Mouse (Mus musculus) neural tube, embryonic 12.5 days (tissue): Measurements from ENCODE around the gene Tmem8b. TPM values are rescaled to one million over a fixed set of nuclear protein-coding genes. Genes with fewer than 3 reads are reported as not detected.

Source experiments
- ATAC-seq: fragments of 200-750 bp; cut with Nextera tagmentation; 2 replicates; pipeline ENCODE4 v1.8.0; 2017; ENCODE audit warnings: low read depth, mild to moderate bottlenecking, moderate TSS enrichment, moderate library complexity; ENCODE audit not compliant: low FRiP score
- H3K27ac ChIP-seq: fragments of 300-500 bp; sonication (generic); 2 replicates; pipeline ENCODE4 v1.5.1; 2016
- H3K27me3 ChIP-seq: fragments of 300-500 bp; sonication (generic); replicated peaks from 2 replicates; pipeline ENCODE4 v1.6.1; 2016; ENCODE audit warnings: mild to moderate bottlenecking
- H3K36me3 ChIP-seq: fragments of 300-500 bp; sonication (generic); 2 replicates; pipeline ENCODE4 v1.6.1; 2016; ENCODE audit warnings: mild to moderate bottlenecking
- H3K4me1 ChIP-seq: fragments of 300-500 bp; sonication (generic); 2 replicates; pipeline ENCODE4 v1.6.1; 2016
- H3K4me2 ChIP-seq: fragments of 300-500 bp; sonication (generic); replicated peaks from 2 replicates; pipeline ENCODE4 v1.6.1; 2016; ENCODE audit warnings: mild to moderate bottlenecking
- H3K4me3 ChIP-seq: fragments of 300-500 bp; sonication (generic); 2 replicates; pipeline ENCODE4 v1.5.1; 2016
- H3K9ac ChIP-seq: fragments of 300-500 bp; sonication (generic); 2 replicates; pipeline ENCODE4 v1.6.1; 2016; ENCODE audit warnings: mild to moderate bottlenecking
- H3K9me3 ChIP-seq: fragments of 300-500 bp; sonication (generic); 2 replicates; pipeline ENCODE4 v1.6.1; 2016; ENCODE audit warnings: mild to moderate bottlenecking
- WGBS: fragments of 180-500 bp; shearing (Covaris S2); methylation state at CpG from one replicate; pipeline ENCODE4 v1.1.7; 2016; 5-methylcytosine and 5-hydroxymethylcytosine counted together
- polyA plus RNA-seq: library from polyadenylated mRNA; unstranded; fragments of >200 nt; fragmentation: Nextera tagmentation; extraction: Ambion mirVana; gene quantifications from 2 replicates; pipeline ENCODE4 v1.2.1, GENCODE M21; 2016

Gene Tmem8b
- polyA plus RNA-seq, 1 experiment from 2014 or later = 14.2 TPM

DNA sequence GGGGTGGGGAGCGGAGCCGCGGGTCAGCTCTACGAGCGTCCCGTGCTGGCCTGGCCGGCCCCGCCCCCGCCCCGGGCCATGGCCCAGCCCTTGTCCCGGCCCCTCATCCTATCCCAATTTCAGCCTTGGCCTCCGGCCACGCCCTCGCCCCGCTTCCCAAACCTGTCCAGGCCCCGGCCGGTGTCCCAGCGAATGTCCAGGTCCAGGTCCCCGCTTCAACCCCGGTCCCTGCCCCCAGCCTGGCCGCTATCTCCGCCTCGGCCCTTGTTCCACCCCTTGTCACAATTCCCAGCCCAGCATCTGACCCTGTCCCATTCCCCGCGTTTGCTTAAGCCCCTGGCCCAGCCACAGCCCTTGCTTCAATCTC, 640 bp downstream of the Tmem8b start:
- no peaks in the 10 kb centered on the region for H3K9me3 ChIP-seq
- H3K27me3 ChIP-seq = peaks cover 10% of the 10 kb centered on the region
- peak overlapping the region; percentile 87 for H3K4me3 ChIP-seq
- H3K36me3 ChIP-seq = peaks cover 4% of the 10 kb centered on the region; the same call in 1 of the 2 replicates
- peak; percentile 68 for ATAC-seq
- peak overlapping the region; percentile 89 for H3K4me2 ChIP-seq
- H3K9ac ChIP-seq = peak overlapping the region; percentile 97
- H3K4me1 ChIP-seq = peaks cover 30% of the 10 kb centered on the region
- WGBS = 0% methylated on average over 17 of the region's 25 CpGs
- no peak overlapping the region for H3K27ac ChIP-seq

DNA sequence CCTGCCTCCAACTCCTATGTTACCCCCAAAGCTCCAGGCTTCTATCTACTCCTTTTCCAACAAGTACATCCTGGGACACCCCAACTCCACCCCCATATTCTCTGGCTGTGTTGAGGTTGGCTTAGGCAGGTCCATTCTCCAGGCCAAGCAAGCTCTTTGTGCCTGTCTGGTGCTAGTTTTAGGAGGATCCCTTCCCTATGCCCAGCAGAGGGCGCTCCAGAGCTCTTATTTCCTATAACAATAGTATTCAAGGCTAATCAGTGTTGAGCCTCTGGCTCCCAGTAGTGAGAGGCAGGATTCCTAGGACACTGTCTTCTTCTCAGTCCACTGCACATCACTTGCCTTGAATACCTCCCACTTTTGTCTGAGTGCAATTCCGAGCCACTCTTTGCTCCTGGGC, 3.3 kb downstream of the Tmem8b start:
- H3K4me3 ChIP-seq = no peak overlapping the region
- no peaks in the 10 kb centered on the region for H3K27me3 ChIP-seq
- H3K9me3 ChIP-seq = no peaks in the 10 kb centered on the region
- peaks cover 30% of the 10 kb centered on the region for H3K4me1 ChIP-seq
- WGBS = 1% methylated on average over 2 of the region's 2 CpGs
- H3K27ac ChIP-seq = no peak overlapping the region
- peaks cover 30% of the 10 kb centered on the region for H3K36me3 ChIP-seq
- peak overlapping the region; percentile 89 for H3K4me2 ChIP-seq
- peak overlapping the region; percentile 26; the same call in 1 of the 2 replicates for H3K9ac ChIP-seq
- ATAC-seq = peak; percentile 29; the same call in 1 of the 2 replicates

DNA sequence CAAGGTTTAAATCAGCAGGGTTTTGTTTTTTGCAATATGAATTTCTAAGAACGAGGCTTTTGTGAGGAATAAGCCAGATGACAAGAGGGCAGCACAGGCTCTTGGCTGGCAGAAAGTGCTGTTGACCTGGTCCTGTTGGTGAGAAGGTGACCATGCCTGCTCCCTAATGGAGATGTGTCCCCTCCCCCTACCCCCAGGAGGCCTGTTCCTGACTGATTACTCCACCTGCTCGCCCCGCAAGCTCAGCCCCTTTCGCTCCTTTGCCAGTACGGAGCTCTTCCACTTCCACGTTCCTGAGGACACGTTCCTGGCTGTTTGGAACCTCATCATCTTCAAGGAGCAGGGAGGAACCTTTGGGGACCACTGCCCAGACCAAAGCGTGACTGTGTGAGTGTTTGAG, 4.9 kb downstream of the Tmem8b start:
- no peak overlapping the region for H3K27ac ChIP-seq
- H3K9me3 ChIP-seq = no peaks in the 10 kb centered on the region
- H3K9ac ChIP-seq = no peak overlapping the region
- no peak for ATAC-seq
- 75% methylated on average over 8 of the region's 8 CpGs for WGBS
- H3K27me3 ChIP-seq = no peaks in the 10 kb centered on the region
- H3K4me2 ChIP-seq = no peak overlapping the region
- peaks cover 47% of the 10 kb centered on the region for H3K36me3 ChIP-seq
- no peak overlapping the region for H3K4me3 ChIP-seq
- H3K4me1 ChIP-seq = peaks cover 25% of the 10 kb centered on the region

DNA sequence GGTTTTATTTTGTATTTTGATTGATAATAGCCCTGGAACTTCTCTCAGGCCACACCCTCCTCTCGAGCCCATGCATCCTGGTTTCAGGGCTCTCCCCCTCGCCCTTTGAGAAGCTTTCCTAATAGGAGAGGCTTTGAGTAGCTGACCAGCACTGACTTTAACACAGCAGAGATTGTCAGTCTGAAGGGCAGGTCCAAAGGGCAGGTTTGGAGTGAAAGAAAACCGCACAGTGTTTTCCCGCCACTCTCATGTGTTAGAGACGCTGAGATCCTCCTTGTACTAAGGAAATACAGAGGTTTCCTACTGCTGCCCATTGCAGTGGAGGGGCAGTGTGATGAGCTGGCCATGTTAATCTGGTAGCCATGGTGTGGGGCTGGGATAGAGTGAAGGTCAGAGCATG, 6.2 kb downstream of the Tmem8b start:
- no peak for ATAC-seq
- Histone ChIP-seq H3K36me3 (peaks cover 53% of the 10 kb centered on the region), H3K4me3 (no peak overlapping the region), H3K27ac (no peak overlapping the region), H3K4me1 (peaks cover 18% of the 10 kb centered on the region), H3K9me3 (no peaks in the 10 kb centered on the region), H3K9ac (no peak overlapping the region), H3K27me3 (no peaks in the 10 kb centered on the region), H3K4me2 (no peak overlapping the region)
- 64% methylated on average over 5 of the region's 5 CpGs for WGBS

DNA sequence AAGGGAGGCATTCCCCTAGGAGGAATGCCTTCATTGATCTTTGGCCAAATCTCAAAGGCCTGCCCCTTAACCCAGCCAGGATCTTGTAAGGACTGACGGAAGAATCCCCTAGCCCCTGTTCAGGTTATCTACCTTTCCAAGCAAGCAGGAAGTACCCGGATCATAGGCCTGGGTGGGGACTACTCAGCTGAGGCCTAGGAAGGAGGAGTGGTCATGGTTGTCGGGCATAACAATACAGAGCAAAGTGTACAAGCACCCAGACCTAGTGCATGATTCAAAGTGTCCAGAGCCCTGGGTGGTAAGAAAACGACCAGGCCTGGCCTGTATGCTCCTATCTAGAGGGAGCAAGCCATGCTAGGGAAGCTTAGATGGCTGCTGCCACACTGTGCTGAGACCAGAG, 6.8 kb downstream of the Tmem8b start:
- no peaks in the 10 kb centered on the region for H3K27me3 ChIP-seq
- peaks cover 13% of the 10 kb centered on the region; the same call in 1 of the 2 replicates for H3K4me1 ChIP-seq
- H3K27ac ChIP-seq = no peak overlapping the region
- no peak overlapping the region for H3K4me3 ChIP-seq
- no peaks in the 10 kb centered on the region for H3K9me3 ChIP-seq
- peaks cover 57% of the 10 kb centered on the region for H3K36me3 ChIP-seq
- no peak overlapping the region for H3K4me2 ChIP-seq
- H3K9ac ChIP-seq = no peak overlapping the region
- 84% methylated on average over 4 of the region's 4 CpGs for WGBS
- no peak for ATAC-seq

DNA sequence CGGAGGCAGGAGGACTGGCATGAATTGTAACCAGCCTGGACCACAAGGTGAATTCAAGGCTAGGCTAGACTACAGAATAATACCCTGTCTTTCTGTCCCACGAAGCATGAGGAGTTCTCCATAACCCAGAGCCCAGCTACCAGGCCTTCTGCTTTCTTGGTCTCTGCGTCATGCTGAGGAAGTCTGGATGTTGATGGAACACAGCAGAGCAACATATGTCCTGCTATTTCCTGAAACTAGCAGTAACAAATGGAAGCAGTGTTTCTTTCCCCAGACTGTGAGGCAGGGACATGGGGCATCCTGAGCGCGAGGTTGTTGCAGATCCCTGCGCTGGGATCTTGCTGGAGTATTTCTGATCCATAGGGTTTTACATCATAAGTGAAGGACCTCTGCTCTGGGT, 9.8 kb downstream of the Tmem8b start:
- no peaks in the 10 kb centered on the region for H3K27me3 ChIP-seq
- H3K9me3 ChIP-seq = no peaks in the 10 kb centered on the region
- H3K36me3 ChIP-seq = peaks cover 79% of the 10 kb centered on the region
- no peak overlapping the region for H3K4me3 ChIP-seq
- H3K9ac ChIP-seq = no peak overlapping the region
- H3K4me2 ChIP-seq = no peak overlapping the region
- H3K27ac ChIP-seq = no peak overlapping the region
- H3K4me1 ChIP-seq = no peaks in the 10 kb centered on the region
- WGBS = 89% methylated on average over 6 of the region's 6 CpGs
- ATAC-seq = no peak

DNA sequence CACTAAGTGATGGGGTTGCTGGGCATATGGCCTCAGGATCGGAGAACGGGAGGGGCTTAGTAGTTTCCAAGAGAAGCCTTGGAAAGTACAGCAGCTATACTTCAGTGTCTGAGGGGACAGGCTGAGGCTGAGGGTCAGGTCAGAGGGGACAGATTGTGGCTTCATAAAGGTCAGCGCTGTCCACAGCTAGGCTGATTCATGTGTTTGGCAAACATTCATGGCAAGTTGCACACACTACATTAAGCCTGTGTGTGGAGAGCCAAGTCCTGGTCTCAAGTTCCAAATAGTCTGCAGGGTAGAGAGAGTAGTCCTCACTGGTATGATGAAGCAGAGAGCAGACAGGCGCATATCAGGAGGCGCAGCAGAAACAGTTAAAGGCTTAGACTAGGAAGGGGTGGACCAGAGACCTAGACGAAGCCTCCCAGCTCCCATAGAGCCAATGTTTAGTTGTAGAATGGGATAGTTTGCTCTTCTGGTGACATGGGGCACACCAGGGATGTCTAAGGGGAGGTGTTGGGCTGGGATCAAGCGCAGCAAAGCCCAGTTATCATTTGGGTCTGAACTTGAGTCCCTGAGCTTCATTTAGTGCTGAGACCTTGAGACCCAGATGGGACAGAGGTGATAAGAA, 10.8 kb downstream of the Tmem8b start:
- Histone ChIP-seq H3K4me2 (no peak overlapping the region), H3K9me3 (no peaks in the 10 kb centered on the region), H3K9ac (no peak overlapping the region), H3K36me3 (peaks cover 76% of the 10 kb centered on the region), H3K4me3 (no peak overlapping the region), H3K4me1 (no peaks in the 10 kb centered on the region), H3K27me3 (no peaks in the 10 kb centered on the region), H3K27ac (no peak overlapping the region)
- no peak for ATAC-seq
- WGBS = 92% methylated on average over 7 of the region's 7 CpGs

DNA sequence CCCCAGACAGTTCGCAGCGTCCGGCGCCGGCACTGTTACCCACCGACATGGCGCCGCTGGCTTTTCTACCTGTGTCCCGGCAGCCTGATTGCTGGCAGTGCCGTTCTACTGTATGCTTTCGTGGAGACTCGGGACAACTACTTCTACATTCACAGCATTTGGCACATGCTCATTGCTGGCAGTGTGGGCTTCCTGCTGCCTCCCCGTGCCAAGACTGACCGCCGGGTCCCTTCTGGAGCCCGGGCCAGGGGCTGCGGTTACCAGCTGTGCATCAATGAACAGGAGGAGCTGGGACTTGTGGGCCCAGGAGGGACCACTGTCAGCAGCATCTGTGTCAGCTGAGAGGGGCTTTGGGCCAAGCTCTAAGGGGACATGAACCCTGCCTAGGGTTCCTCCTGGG, 21.2 kb downstream of the Tmem8b start:
- H3K9ac ChIP-seq = no peak overlapping the region
- 94% methylated on average over 17 of the region's 17 CpGs for WGBS
- no peaks in the 10 kb centered on the region for H3K9me3 ChIP-seq
- ATAC-seq = no peak
- H3K27me3 ChIP-seq = no peaks in the 10 kb centered on the region
- peaks cover 42% of the 10 kb centered on the region for H3K36me3 ChIP-seq
- H3K4me1 ChIP-seq = no peaks in the 10 kb centered on the region
- H3K4me3 ChIP-seq = no peak overlapping the region
- H3K27ac ChIP-seq = no peak overlapping the region
- H3K4me2 ChIP-seq = no peak overlapping the region

DNA sequence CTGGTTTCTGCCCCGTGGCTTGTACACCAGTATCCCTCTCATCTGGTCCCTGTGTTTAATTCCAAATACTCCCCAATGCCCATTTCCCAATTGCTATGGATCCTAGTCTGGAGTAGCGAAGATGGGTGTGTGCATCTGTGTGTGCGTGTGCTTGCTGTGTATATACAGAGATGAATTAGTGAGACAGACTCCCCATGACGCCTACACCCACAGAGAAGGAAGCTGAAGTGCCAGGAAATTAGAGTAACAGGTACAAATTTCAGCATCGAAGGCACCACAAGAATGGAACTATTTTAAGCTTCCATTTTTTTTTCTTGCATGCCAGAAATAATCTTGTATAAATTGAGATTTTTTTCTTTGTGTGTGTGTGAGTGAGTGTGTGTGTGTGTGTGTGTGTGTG, 22.3 kb downstream of the Tmem8b start:
- 86% methylated on average over 5 of the region's 5 CpGs for WGBS
- Histone ChIP-seq H3K4me3 (no peak overlapping the region), H3K27me3 (no peaks in the 10 kb centered on the region), H3K9ac (no peak overlapping the region), H3K4me1 (no peaks in the 10 kb centered on the region), H3K27ac (no peak overlapping the region), H3K4me2 (no peak overlapping the region), H3K36me3 (peaks cover 32% of the 10 kb centered on the region), H3K9me3 (no peaks in the 10 kb centered on the region)
- no peak for ATAC-seq

DNA sequence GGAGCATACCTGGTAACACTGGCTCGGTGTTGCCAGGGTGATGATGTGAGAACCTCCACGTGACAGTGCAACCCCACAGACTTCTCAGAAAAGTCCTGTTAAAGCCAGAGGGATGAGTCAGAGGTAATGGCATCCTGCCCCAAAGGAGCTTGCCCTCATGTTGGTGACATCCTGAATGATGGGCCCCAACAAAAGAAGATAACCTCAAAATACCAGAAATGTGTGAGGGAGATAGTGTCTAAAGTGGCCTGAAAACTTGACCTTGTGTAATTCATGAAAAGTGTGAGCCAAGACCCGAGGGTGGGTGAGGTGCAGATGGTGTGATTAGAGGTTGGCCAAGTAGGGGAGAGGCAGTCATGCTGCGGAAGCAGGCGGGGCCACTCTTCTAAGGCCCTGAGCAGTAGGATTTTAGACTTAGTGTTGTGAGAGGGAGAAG, 25.1 kb downstream of the Tmem8b start:
- Histone ChIP-seq H3K27me3 (no peaks in the 10 kb centered on the region), H3K9me3 (no peaks in the 10 kb centered on the region), H3K27ac (no peak overlapping the region), H3K4me3 (no peak overlapping the region), H3K9ac (no peak overlapping the region), H3K36me3 (peaks cover 19% of the 10 kb centered on the region), H3K4me1 (no peaks in the 10 kb centered on the region), H3K4me2 (no peak overlapping the region)
- 81% methylated on average over 5 of the region's 5 CpGs for WGBS
- ATAC-seq = no peak

DNA sequence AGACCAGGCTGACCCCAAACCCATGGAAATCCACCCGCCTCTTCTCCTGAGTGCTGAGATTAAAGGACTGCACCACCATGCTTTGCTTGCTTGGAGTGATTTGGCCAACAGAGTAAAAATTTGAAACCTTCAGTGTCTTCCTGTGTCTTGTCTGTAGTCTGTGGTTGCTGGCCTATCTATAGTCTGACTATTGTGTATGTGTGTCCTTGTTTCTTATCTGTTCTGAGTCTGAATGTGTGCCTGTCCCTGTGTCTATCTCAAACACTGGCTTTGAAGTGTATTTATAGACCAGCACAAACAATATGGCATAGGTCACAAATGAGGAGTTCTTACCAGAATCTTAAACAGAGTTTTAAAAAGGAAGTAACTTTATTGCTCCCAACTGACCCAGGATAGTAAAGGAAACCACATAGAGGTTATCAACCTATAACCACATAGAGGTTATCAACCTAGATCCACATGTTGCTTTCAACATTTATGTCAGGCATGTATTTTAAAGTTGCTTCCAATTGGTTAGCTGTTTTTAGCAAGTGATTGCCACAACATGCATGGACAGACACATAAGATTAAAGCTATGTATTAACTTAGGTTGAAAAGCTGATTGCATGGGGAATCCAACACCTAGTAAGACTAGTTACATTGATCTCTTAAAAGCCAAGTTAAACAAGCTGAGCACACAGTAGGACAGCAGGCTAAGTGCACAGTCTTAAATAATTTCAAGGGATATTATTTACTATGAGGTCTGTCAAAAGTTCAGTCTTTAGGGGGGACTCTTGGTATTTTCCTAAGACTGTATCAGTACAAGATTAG, 25.9 kb downstream of the Tmem8b start:
- Histone ChIP-seq H3K4me3 (no peak overlapping the region), H3K27ac (no peak overlapping the region), H3K4me1 (no peaks in the 10 kb centered on the region), H3K36me3 (peaks cover 11% of the 10 kb centered on the region), H3K27me3 (no peaks in the 10 kb centered on the region), H3K4me2 (no peak overlapping the region), H3K9ac (no peak overlapping the region), H3K9me3 (no peaks in the 10 kb centered on the region)
- 81% methylated on average over 1 of the region's 1 CpGs for WGBS
- no peak for ATAC-seq

DNA sequence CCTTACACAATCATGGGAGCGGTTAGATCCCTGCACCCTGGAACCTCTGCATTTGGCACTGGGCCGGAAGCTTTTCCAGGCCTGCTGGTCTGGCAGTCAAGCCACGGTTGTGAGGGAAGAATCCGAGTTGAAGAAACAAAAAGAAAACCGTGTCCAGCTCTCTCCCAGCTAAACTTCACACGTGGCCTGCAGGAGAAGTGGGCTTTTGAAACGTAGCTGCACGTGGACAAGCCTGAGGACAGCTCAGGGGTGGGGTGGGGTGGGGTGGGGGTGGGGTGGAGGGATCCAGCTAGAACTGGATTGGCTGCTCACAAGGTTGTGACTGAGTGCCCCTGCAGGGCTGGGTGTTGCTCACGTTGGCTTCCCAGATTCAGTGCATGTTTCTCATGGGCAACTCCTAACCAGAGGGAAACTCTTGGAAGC, 26.5 kb downstream of the Tmem8b start:
- 35% methylated on average over 9 of the region's 9 CpGs for WGBS
- Histone ChIP-seq H3K4me1 (no peaks in the 10 kb centered on the region), H3K4me3 (no peak overlapping the region), H3K9me3 (no peaks in the 10 kb centered on the region), H3K27me3 (no peaks in the 10 kb centered on the region), H3K4me2 (no peak overlapping the region), H3K36me3 (peaks cover 4% of the 10 kb centered on the region; the same call in 1 of the 2 replicates), H3K9ac (no peak overlapping the region), H3K27ac (no peak overlapping the region)
- ATAC-seq = no peak
